ENCODE assay signal across 15 mouse cellular contexts in the genomic region with DNA sequence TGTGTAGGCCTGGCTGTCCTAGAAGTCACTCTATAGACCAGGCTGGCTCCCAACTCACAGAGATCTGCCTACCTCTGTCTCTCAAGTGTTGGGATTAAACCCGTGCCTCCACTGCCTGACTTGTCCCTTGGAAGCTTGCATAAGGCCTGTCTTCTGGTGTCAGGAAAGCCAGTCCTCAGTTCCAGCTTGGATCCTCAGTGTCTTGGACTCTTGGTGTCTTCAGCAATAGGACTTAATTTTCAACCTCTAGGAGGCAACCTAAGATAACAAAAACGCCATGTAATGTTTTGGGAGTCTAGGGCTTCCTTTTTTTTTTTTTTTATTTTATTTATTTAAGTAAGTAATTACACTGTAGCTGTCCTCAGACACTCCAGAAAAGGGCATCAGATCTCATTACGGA. TPM values are rescaled to one million over a fixed set of nuclear protein-coding genes. Genes with fewer than 3 reads are reported as not detected.
DNase-seq lines count a peak whose midpoint lies in the region; ATAC-seq and TF ChIP-seq lines count a peak whose summit lies in the region.
"Had no signal": no experiment of that assay in that cellular context is flagged by ENCODE, and none has a peak within 500 bp of the region (broad histone marks: within the 10 kb centered on the region; RNA-seq: fewer than 3 reads in every experiment).

No protein-coding gene starts in this region.

- peaks cover 6% of the 10 kb centered on the region; the same call in 1 of the 2 replicates for H3K4me1 ChIP-seq in limb, embryonic 10.5 days

- TF ChIP-seq CTCF in layer of hippocampus, adult 2 months (conservative IDR thresholded peaks at IDR 0.05), result peak; percentile 54

- H3K9me3 ChIP-seq in limb, embryonic 10.5 days (replicated peaks), result no peaks in the 10 kb centered on the region
- H3K9me3 ChIP-seq: liver, embryonic 15.5 days had no signal

- H3K27me3 ChIP-seq in limb, embryonic 10.5 days (ENCODE audit: low read depth, poor library complexity, severe bottlenecking), result no peaks in the 10 kb centered on the region
- H3K27me3 ChIP-seq: liver, embryonic 15.5 days had no signal

- peak; percentile 20 for DNase-seq in CD4-positive, CD25-positive, alpha-beta regulatory T cell, adult 2 months (ENCODE audit: low read depth, low spot score)
- no peak for DNase-seq in layer of hippocampus, adult 2 months (ENCODE audit: low spot score in 2 of 2)
- no peak for DNase-seq in layer of hippocampus, postnatal 14 days (ENCODE audit: low spot score in 2 of 2)
- DNase-seq in A20 (ENCODE audit: low read depth, low spot score), result peak; percentile 43
- peak; percentile 64 for DNase-seq in adipocyte (ENCODE audit: low spot score)
- no peak for DNase-seq in limb, embryonic 10.5 days (ENCODE audit: low spot score)
- DNase-seq in kidney, adult 9 months, result no peak
- DNase-seq: adrenal gland, postnatal 36 days; cerebellum, adult 11-12 months; heart, adult 18-20 months; heart, postnatal 4 days had no signal

- no peaks in the 10 kb centered on the region for H3K36me3 ChIP-seq in limb, embryonic 10.5 days
- H3K36me3 ChIP-seq: liver, embryonic 15.5 days had no signal

- H3K27ac ChIP-seq in layer of hippocampus, adult 2 months, result no peak overlapping the region
- H3K27ac ChIP-seq in limb, embryonic 10.5 days, result no peak overlapping the region
- H3K27ac ChIP-seq: liver, embryonic 15.5 days had no signal

- H3K4me3 ChIP-seq in layer of hippocampus, adult 2 months, result no peak overlapping the region
- no peak overlapping the region for H3K4me3 ChIP-seq in limb, embryonic 10.5 days
- H3K4me3 ChIP-seq: liver, embryonic 15.5 days; myocyte had no signal

- ATAC-seq in CD4-positive, CD25-positive, alpha-beta regulatory T cell, adult 4 months, result no peak
- ATAC-seq: intestine, embryonic 16.5 days had no signal

- 63% methylated on average over 3 of the region's 3 CpGs for WGBS in limb, embryonic 10.5 days

RNA-seq across cellular contexts. Expression of gene Atad1, which starts 22.0 kb away (rescaled TPM):
- polyA plus RNA-seq in CD4-positive, CD25-positive, alpha-beta regulatory T cell, adult 4 months (2017; shearing (Covaris generic)), result 10 to 100 TPM; 85.5 to 94.9 TPM
- 10 to 100 TPM; 91.7 to 92.5 TPM for total RNA-seq in layer of hippocampus, adult 2 months (2021)
- total RNA-seq in layer of hippocampus, postnatal 14 days (2021), result 100 to 1,000 TPM in 1 of 2 experiments, 10 to 100 TPM in 1; 95.6 to 110 TPM
- 62.5 and 71.7 TPM in 2 replicates for polyA plus RNA-seq in limb, embryonic 10.5 days (2016; fragmentation: Nextera tagmentation; extraction: Ambion mirVana)

RNA-seq across cellular contexts. Expression of gene Pten, which starts 39.7 kb away (rescaled TPM):
- 10 to 100 TPM; 12.8 to 17.3 TPM for polyA plus RNA-seq in CD4-positive, CD25-positive, alpha-beta regulatory T cell, adult 4 months (2017; shearing (Covaris generic))
- total RNA-seq in layer of hippocampus, adult 2 months (2021), result 100 to 1,000 TPM; 114 TPM
- total RNA-seq in layer of hippocampus, postnatal 14 days (2021), result 100 to 1,000 TPM; 114 to 125 TPM
- 5.0 and 5.8 TPM in 2 replicates for polyA plus RNA-seq in limb, embryonic 10.5 days (2016; fragmentation: Nextera tagmentation; extraction: Ambion mirVana)

Comparison
In these comparisons a context has a peak if more than half of its experiments do, and no peak if none do; other contexts are left out.
1. DNase-seq: peak in CD4-positive, CD25-positive, alpha-beta regulatory T cell, adult 2 months (single experiment), A20 (single experiment) and adipocyte (single experiment); none in layer of hippocampus, adult 2 months (0 of 2), layer of hippocampus, postnatal 14 days (0 of 2), limb, embryonic 10.5 days (single experiment) and kidney, adult 9 months (single experiment).